8 mouse cellular contexts compared by ENCODE assay signal in genomic region chr1:160561381-160561780, GRCm38 (mm10).
DNase-seq lines count a peak whose midpoint lies in the region; ATAC-seq and TF ChIP-seq lines count a peak whose summit lies in the region.

No protein-coding gene starts in this region.

- H3K9ac ChIP-seq in neural tube, embryonic 12.5 days, result no peak overlapping the region
- H3K9ac ChIP-seq in neural tube, embryonic 15.5 days (replicated peaks), result no peak overlapping the region
- H3K9ac ChIP-seq in embryonic facial prominence, embryonic 14.5 days (ENCODE audit: low read depth, low read length), result no peak overlapping the region
- no peak overlapping the region for H3K9ac ChIP-seq in stomach, postnatal 0 days (ENCODE audit: low read length)

- H3K4me3 ChIP-seq in gastrocnemius, adult 2 months, result no peak overlapping the region
- no peak overlapping the region for H3K4me3 ChIP-seq in neural tube, embryonic 12.5 days
- no peak overlapping the region for H3K4me3 ChIP-seq in neural tube, embryonic 15.5 days (replicated peaks)
- H3K4me3 ChIP-seq in embryonic facial prominence, embryonic 14.5 days (ENCODE audit: low read depth, low read length), result no peak overlapping the region
- H3K4me3 ChIP-seq in stomach, postnatal 0 days (ENCODE audit: low read depth, low read length), result no peak overlapping the region

- H3K4me2 ChIP-seq in neural tube, embryonic 12.5 days (replicated peaks), result no peak overlapping the region
- no peak overlapping the region for H3K4me2 ChIP-seq in neural tube, embryonic 15.5 days
- no peak overlapping the region for H3K4me2 ChIP-seq in embryonic facial prominence, embryonic 14.5 days (ENCODE audit: low read depth, low read length)
- no peak overlapping the region for H3K4me2 ChIP-seq in stomach, postnatal 0 days (replicated peaks; ENCODE audit: low read depth)

- no peaks in the 10 kb centered on the region for H3K27me3 ChIP-seq in neural tube, embryonic 12.5 days (replicated peaks)
- no peaks in the 10 kb centered on the region for H3K27me3 ChIP-seq in neural tube, embryonic 15.5 days (replicated peaks)
- H3K27me3 ChIP-seq in embryonic facial prominence, embryonic 14.5 days (replicated peaks; ENCODE audit: control insufficient read depth, insufficient read depth, low read length), result no peaks in the 10 kb centered on the region
- H3K27me3 ChIP-seq in stomach, postnatal 0 days (ENCODE audit: control insufficient read depth, insufficient read depth, low read length), result no peaks in the 10 kb centered on the region

- no peaks in the 10 kb centered on the region for H3K9me3 ChIP-seq in neural tube, embryonic 12.5 days
- no peaks in the 10 kb centered on the region for H3K9me3 ChIP-seq in neural tube, embryonic 15.5 days (replicated peaks)
- H3K9me3 ChIP-seq in embryonic facial prominence, embryonic 14.5 days (ENCODE audit: control insufficient read depth, low read length), result no peaks in the 10 kb centered on the region
- no peaks in the 10 kb centered on the region for H3K9me3 ChIP-seq in stomach, postnatal 0 days (ENCODE audit: control insufficient read depth, low read length)

- H3K4me1 ChIP-seq in neural tube, embryonic 12.5 days, result no peaks in the 10 kb centered on the region
- no peaks in the 10 kb centered on the region for H3K4me1 ChIP-seq in neural tube, embryonic 15.5 days
- H3K4me1 ChIP-seq in embryonic facial prominence, embryonic 14.5 days (ENCODE audit: control insufficient read depth, insufficient read depth, low read length), result no peaks in the 10 kb centered on the region
- no peaks in the 10 kb centered on the region for H3K4me1 ChIP-seq in stomach, postnatal 0 days (replicated peaks; ENCODE audit: control insufficient read depth, insufficient read depth)

- H3K27ac ChIP-seq in gastrocnemius, adult 2 months, result no peak overlapping the region
- H3K27ac ChIP-seq in neural tube, embryonic 12.5 days, result no peak overlapping the region
- no peak overlapping the region for H3K27ac ChIP-seq in neural tube, embryonic 15.5 days (replicated peaks)
- no peak overlapping the region for H3K27ac ChIP-seq in embryonic facial prominence, embryonic 14.5 days (replicated peaks; ENCODE audit: low read depth, low read length)
- no peak overlapping the region for H3K27ac ChIP-seq in stomach, postnatal 0 days (replicated peaks)

- 66% methylated on average over 1 of the region's 1 CpGs for WGBS in neural tube, embryonic 12.5 days
- WGBS in neural tube, embryonic 15.5 days, result 60% methylated on average over 1 of the region's 1 CpGs
- 64% methylated on average over 1 of the region's 1 CpGs for WGBS in embryonic facial prominence, embryonic 14.5 days
- WGBS in stomach, postnatal 0 days, result 65% methylated on average over 1 of the region's 1 CpGs

- ATAC-seq in neural tube, embryonic 12.5 days (ENCODE audit: low FRiP score, low read depth), result 0 out of 2 replicates have a peak, but pooled peaks have one; percentile 33
- ATAC-seq in neural tube, embryonic 15.5 days (ENCODE audit: low FRiP score), result no peak
- ATAC-seq in embryonic facial prominence, embryonic 14.5 days (ENCODE audit: low read depth), result no peak
- no peak for ATAC-seq in stomach, postnatal 0 days (ENCODE audit: low FRiP score, low TSS enrichment)

- TF ChIP-seq CTCF in gastrocnemius, adult 2 months (IDR thresholded peaks at IDR 0.05), result peak; percentile 72
- TF ChIP-seq CTCF in stomach, postnatal 0 days (IDR thresholded peaks at IDR 0.05; ENCODE audit: low read depth), result peak; percentile 78

- TF ChIP-seq EP300 in stomach, postnatal 0 days (optimal IDR thresholded peaks at IDR 0.05), result no peak

- DNase-seq in gastrocnemius, adult 2 months, result no peak
- DNase-seq in gastrocnemius, postnatal 25 days, result no peak
- peak; percentile 35 for DNase-seq in embryonic facial prominence, embryonic 14.5 days (ENCODE audit: low spot score)
- no peak for DNase-seq in stomach, postnatal 0 days (ENCODE audit: low spot score)
- no peak for DNase-seq in cerebellum, adult 9-10 months
- DNase-seq in gastrocnemius, postnatal 14 days, result no peak

- H3K36me3 ChIP-seq in neural tube, embryonic 12.5 days, result no peaks in the 10 kb centered on the region
- H3K36me3 ChIP-seq in neural tube, embryonic 15.5 days, result no peaks in the 10 kb centered on the region
- H3K36me3 ChIP-seq in embryonic facial prominence, embryonic 14.5 days (ENCODE audit: control insufficient read depth, insufficient read depth, low read length), result no peaks in the 10 kb centered on the region
- no peaks in the 10 kb centered on the region for H3K36me3 ChIP-seq in stomach, postnatal 0 days (ENCODE audit: control insufficient read depth, insufficient read depth, low read length)

- intact Hi-C loops in gastrocnemius, adult 2 months (cut with DNase I), result loop anchor here (1.0 kb wide), 1 partner anchor 157 kb away; no protein-coding TSS in a partner anchor
- intact Hi-C loops in gastrocnemius, postnatal 14 days (cut with DNase I; ENCODE audit: low total_unique reads), result loop anchor here (5.0 kb wide), 1 partner anchor 156 kb away; no protein-coding TSS in a partner anchor
